Mouse (Mus musculus) erythroblast, embryonic 14.5 days (primary cell): ENCODE data around the gene Tmem247.

Source experiments
- GATA1 ChIP-seq: IDR thresholded peaks from 2 replicates; pipeline ENCODE4 v1.6.1; 2012; ENCODE audit warnings: low read length, inconsistent platforms, mixed read lengths
- TAL1 ChIP-seq: IDR thresholded peaks from 3 replicates; pipeline ENCODE4 v1.6.1; 2012; ENCODE audit warnings: low read length, inconsistent platforms, mixed read lengths

- TF ChIP-seq GATA1 (no peak), TAL1 (no peak)
These were observed 44.2 kb downstream of the Tmem247 start for GRCm38 (mm10) chr17:86961301-86961841.
